Mouse (Mus musculus): ENCODE measurements around the gene Rab28. TPM values are rescaled to one million over a fixed set of nuclear protein-coding genes. Genes with fewer than 3 reads are reported as not detected.
"Not testable (repeated sequence)": the region's sequence is repeated elsewhere in the genome, so short reads cannot be mapped to it uniquely, and the experiment has no call there.

The Rab28 gene
- polyA plus RNA-seq (2012; rRNA removed) = 23.8 and 28.8 TPM in 2 replicates

GRCm38 (mm10) chr5:41708051-41708630 is at the start of gene Rab28:
Rab28 (minus strand) TSS chr5:41708157.
- under 1% methylated on average over 34 of the region's 34 CpGs for whole genome bisulfite sequencing
- DNase-seq (ENCODE audit: low read depth, low spot score) = peak; percentile 92

- 26% methylated on average over 5 of the region's 5 CpGs for WGBS
- DNase-seq (ENCODE audit: low read depth, low spot score) = no peak
Observed at GRCm38 (mm10) chr5:41757338-41757737, 49.4 kb upstream of the Rab28 start.

GRCm38 (mm10) chr5:41756396-41756795 is 48.4 kb upstream of the Rab28 start:
- 13% methylated on average over 4 of the region's 4 CpGs for WGBS

GRCm38 (mm10) chr5:41755373-41755960 is 47.5 kb upstream of the Rab28 start:
- no peak for DNase-seq (ENCODE audit: low read depth, low spot score)
- WGBS = 8% methylated on average over 23 of the region's 23 CpGs

More at GRCm38 (mm10) chr5:41756396-41756795, 48.4 kb upstream of the Rab28 start:
- DNase-seq (ENCODE audit: low read depth, low spot score) = no peak

GRCm38 (mm10) chr5:41754836-41755235 is 46.9 kb upstream of the Rab28 start:
- no peak for DNase-seq (ENCODE audit: low read depth, low spot score)

GRCm38 (mm10) chr5:41754226-41754775 is 46.3 kb upstream of the Rab28 start:
- no peak for DNase-seq (ENCODE audit: low read depth, low spot score)
- WGBS = 15% methylated on average over 17 of the region's 17 CpGs

More at GRCm38 (mm10) chr5:41754836-41755235, 46.9 kb upstream of the Rab28 start:
- 3% methylated on average over 16 of the region's 16 CpGs for WGBS

GRCm38 (mm10) chr5:41752721-41753120 is 44.8 kb upstream of the Rab28 start:
- WGBS = 49% methylated on average over 4 of the region's 4 CpGs

GRCm38 (mm10) chr5:41744898-41745780 is 37.2 kb upstream of the Rab28 start:
- DNase-seq (ENCODE audit: low read depth, low spot score) = no peak
- WGBS = 28% methylated on average over 13 of the region's 15 CpGs

More at GRCm38 (mm10) chr5:41752721-41753120, 44.8 kb upstream of the Rab28 start:
- DNase-seq (ENCODE audit: low read depth, low spot score) = no peak

- 25% methylated on average over 7 of the region's 7 CpGs for WGBS
- DNase-seq (ENCODE audit: low read depth, low spot score) = no peak
Observed at GRCm38 (mm10) chr5:41744234-41744633, 36.3 kb upstream of the Rab28 start.

- no peak for DNase-seq (ENCODE audit: low read depth, low spot score)
- WGBS = 24% methylated on average over 6 of the region's 6 CpGs
Observed at GRCm38 (mm10) chr5:41738817-41739216, 30.9 kb upstream of the Rab28 start.

- WGBS = 55% methylated on average over 5 of the region's 5 CpGs
Observed at GRCm38 (mm10) chr5:41737039-41737438, 29.1 kb upstream of the Rab28 start.

GRCm38 (mm10) chr5:41727017-41727416 is 19.1 kb upstream of the Rab28 start:
- no peak for DNase-seq (ENCODE audit: low read depth, low spot score)
- 35% methylated on average over 1 of the region's 1 CpGs for WGBS

More at GRCm38 (mm10) chr5:41737039-41737438, 29.1 kb upstream of the Rab28 start:
- DNase-seq (ENCODE audit: low read depth, low spot score) = no peak

- DNase-seq (ENCODE audit: low read depth, low spot score) = no peak
Observed at GRCm38 (mm10) chr5:41725573-41725972, 17.6 kb upstream of the Rab28 start.

GRCm38 (mm10) chr5:41707115-41708015 is 592 bp downstream of the Rab28 start:
- whole genome bisulfite sequencing = under 1% methylated on average over 63 of the region's 63 CpGs
- DNase-seq (ENCODE audit: low read depth, low spot score) = no peak

More at GRCm38 (mm10) chr5:41725573-41725972, 17.6 kb upstream of the Rab28 start:
- 82% methylated on average over 6 of the region's 6 CpGs for WGBS

- WGBS = 5% methylated on average over 9 of the region's 9 CpGs
- no peak for DNase-seq (ENCODE audit: low read depth, low spot score)
Observed at GRCm38 (mm10) chr5:41706777-41707114, 1.2 kb downstream of the Rab28 start.

GRCm38 (mm10) chr5:41701085-41701484 is 6.9 kb downstream of the Rab28 start:
- WGBS = 89% methylated on average over 4 of the region's 4 CpGs
- DNase-seq (ENCODE audit: low read depth, low spot score) = not testable (repeated sequence)

- DNase-seq (ENCODE audit: low read depth, low spot score) = no peak
Observed at GRCm38 (mm10) chr5:41697958-41698357, 10.0 kb downstream of the Rab28 start.

- no peak for DNase-seq (ENCODE audit: low read depth, low spot score)
Observed at GRCm38 (mm10) chr5:41685016-41685415, 22.9 kb downstream of the Rab28 start.

GRCm38 (mm10) chr5:41683976-41684375 is 24.0 kb downstream of the Rab28 start:
- WGBS = 93% methylated on average over 2 of the region's 2 CpGs
- DNase-seq (ENCODE audit: low read depth, low spot score) = no peak
